Mouse (Mus musculus): ENCODE measurements around the gene Gtf3c1. TPM values are rescaled to one million over a fixed set of nuclear protein-coding genes. Genes with fewer than 3 reads are reported as not detected.

Gtf3c1 gene
- 9.1 and 17.6 TPM in 2 replicates for polyA plus RNA-seq (2011; ENCODE audit: insufficient read depth, insufficient read length, low replicate concordance, missing spikeins)

GRCm38 (mm10) chr7:125707593-125708022, at the start of gene Gtf3c1, which contains the start of gene D430042O09Rik:
Gtf3c1 (minus strand) TSS chr7:125707780.
D430042O09Rik (plus strand) TSS chr7:125707888.
- no peak for TF ChIP-seq CTCF (IDR thresholded peaks at IDR 0.05; ENCODE audit: control insufficient read depth, insufficient read depth, low read length)
- TF ChIP-seq POLR2A (IDR thresholded peaks at IDR 0.05; ENCODE audit: borderline replicate concordance, control insufficient read depth, low read depth, low read length) = peak; percentile 70; the same call in 1 of the 2 replicates
- Histone ChIP-seq H3K4me1 (ENCODE audit: control insufficient read depth, insufficient read depth, low read length) (peaks cover 3% of the 10 kb centered on the region; the same call in 1 of the 2 replicates), H3K4me3 (replicated peaks; ENCODE audit: control insufficient read depth, low read depth, low read length) (peak within 1 kb of the TSS; percentile 99), H3K27ac (ENCODE audit: control insufficient read depth, insufficient read depth, low read depth, low read length, poor library complexity) (peak within 1 kb of the TSS; percentile 87)
- WGBS = under 1% methylated on average over 45 of the region's 45 CpGs

GRCm38 (mm10) chr7:125756806-125757205, 49.2 kb upstream of the Gtf3c1 start:
- 80% methylated on average over 6 of the region's 6 CpGs for WGBS
- Histone ChIP-seq H3K27ac (ENCODE audit: control insufficient read depth, insufficient read depth, low read depth, low read length, poor library complexity) (no peak overlapping the region), H3K4me1 (ENCODE audit: control insufficient read depth, insufficient read depth, low read length) (no peaks in the 10 kb centered on the region), H3K4me3 (replicated peaks; ENCODE audit: control insufficient read depth, low read depth, low read length) (no peak overlapping the region)
- TF ChIP-seq CTCF (IDR thresholded peaks at IDR 0.05; ENCODE audit: control insufficient read depth, insufficient read depth, low read length) (no peak), POLR2A (IDR thresholded peaks at IDR 0.05; ENCODE audit: borderline replicate concordance, control insufficient read depth, low read depth, low read length) (no peak)

- Histone ChIP-seq H3K4me3 (replicated peaks; ENCODE audit: control insufficient read depth, low read depth, low read length) (no peak overlapping the region), H3K27ac (ENCODE audit: control insufficient read depth, insufficient read depth, low read depth, low read length, poor library complexity) (no peak overlapping the region), H3K4me1 (ENCODE audit: control insufficient read depth, insufficient read depth, low read length) (no peaks in the 10 kb centered on the region)
- TF ChIP-seq CTCF (IDR thresholded peaks at IDR 0.05; ENCODE audit: control insufficient read depth, insufficient read depth, low read length) = no peak
- WGBS = 78% methylated on average over 3 of the region's 3 CpGs
These were observed 45.7 kb upstream of the Gtf3c1 start for GRCm38 (mm10) chr7:125753326-125753715.

GRCm38 (mm10) chr7:125752699-125753325, 45.2 kb upstream of the Gtf3c1 start:
- Histone ChIP-seq H3K4me3 (replicated peaks; ENCODE audit: control insufficient read depth, low read depth, low read length) (no peak overlapping the region), H3K27ac (ENCODE audit: control insufficient read depth, insufficient read depth, low read depth, low read length, poor library complexity) (no peak overlapping the region), H3K4me1 (ENCODE audit: control insufficient read depth, insufficient read depth, low read length) (no peaks in the 10 kb centered on the region)
- WGBS = 87% methylated on average over 7 of the region's 7 CpGs
- TF ChIP-seq CTCF (IDR thresholded peaks at IDR 0.05; ENCODE audit: control insufficient read depth, insufficient read depth, low read length) = no peak
- TF ChIP-seq POLR2A (IDR thresholded peaks at IDR 0.05; ENCODE audit: borderline replicate concordance, control insufficient read depth, low read depth, low read length) = no peak

GRCm38 (mm10) chr7:125748186-125748585, 40.6 kb upstream of the Gtf3c1 start:
- Histone ChIP-seq H3K4me3 (replicated peaks; ENCODE audit: control insufficient read depth, low read depth, low read length) (no peak overlapping the region), H3K4me1 (ENCODE audit: control insufficient read depth, insufficient read depth, low read length) (no peaks in the 10 kb centered on the region), H3K27ac (ENCODE audit: control insufficient read depth, insufficient read depth, low read depth, low read length, poor library complexity) (no peak overlapping the region)
- 60% methylated on average over 3 of the region's 3 CpGs for WGBS
- no peak for TF ChIP-seq CTCF (IDR thresholded peaks at IDR 0.05; ENCODE audit: control insufficient read depth, insufficient read depth, low read length)
- no peak for TF ChIP-seq POLR2A (IDR thresholded peaks at IDR 0.05; ENCODE audit: borderline replicate concordance, control insufficient read depth, low read depth, low read length)

- Histone ChIP-seq H3K27ac (ENCODE audit: control insufficient read depth, insufficient read depth, low read depth, low read length, poor library complexity) (no peak overlapping the region), H3K4me1 (ENCODE audit: control insufficient read depth, insufficient read depth, low read length) (no peaks in the 10 kb centered on the region), H3K4me3 (replicated peaks; ENCODE audit: control insufficient read depth, low read depth, low read length) (no peak overlapping the region)
- 71% methylated on average over 7 of the region's 7 CpGs for WGBS
- TF ChIP-seq CTCF (IDR thresholded peaks at IDR 0.05; ENCODE audit: control insufficient read depth, insufficient read depth, low read length) (no peak), POLR2A (IDR thresholded peaks at IDR 0.05; ENCODE audit: borderline replicate concordance, control insufficient read depth, low read depth, low read length) (no peak)
These were observed 39.7 kb upstream of the Gtf3c1 start for GRCm38 (mm10) chr7:125747316-125747690.

GRCm38 (mm10) chr7:125746621-125747315, 39.2 kb upstream of the Gtf3c1 start:
- H3K4me3 ChIP-seq (replicated peaks; ENCODE audit: control insufficient read depth, low read depth, low read length) = no peak overlapping the region
- WGBS = 80% methylated on average over 2 of the region's 2 CpGs
- no peak overlapping the region for H3K27ac ChIP-seq (ENCODE audit: control insufficient read depth, insufficient read depth, low read depth, low read length, poor library complexity)

GRCm38 (mm10) chr7:125744774-125745173, 37.2 kb upstream of the Gtf3c1 start:
- TF ChIP-seq POLR2A (IDR thresholded peaks at IDR 0.05; ENCODE audit: borderline replicate concordance, control insufficient read depth, low read depth, low read length) = no peak
- TF ChIP-seq CTCF (IDR thresholded peaks at IDR 0.05; ENCODE audit: control insufficient read depth, insufficient read depth, low read length) = no peak
- WGBS = 60% methylated on average over 1 of the region's 1 CpGs

More at GRCm38 (mm10) chr7:125746621-125747315, 39.2 kb upstream of the Gtf3c1 start:
- no peaks in the 10 kb centered on the region for H3K4me1 ChIP-seq (ENCODE audit: control insufficient read depth, insufficient read depth, low read length)
- TF ChIP-seq CTCF (IDR thresholded peaks at IDR 0.05; ENCODE audit: control insufficient read depth, insufficient read depth, low read length) (no peak), POLR2A (IDR thresholded peaks at IDR 0.05; ENCODE audit: borderline replicate concordance, control insufficient read depth, low read depth, low read length) (no peak)

More at GRCm38 (mm10) chr7:125744774-125745173, 37.2 kb upstream of the Gtf3c1 start:
- no peak overlapping the region for H3K4me3 ChIP-seq (replicated peaks; ENCODE audit: control insufficient read depth, low read depth, low read length)
- H3K4me1 ChIP-seq (ENCODE audit: control insufficient read depth, insufficient read depth, low read length) = no peaks in the 10 kb centered on the region
- no peak overlapping the region for H3K27ac ChIP-seq (ENCODE audit: control insufficient read depth, insufficient read depth, low read depth, low read length, poor library complexity)

Measured in bone marrow, adult 2 months (tissue).